Mouse (Mus musculus) layer of hippocampus, adult 11-12 months (tissue): ENCODE data around the gene Klf8.

Experiments used
- DNase-seq: peaks from one replicate; pipeline ENCODE4 v3.0.0; 2022; ENCODE audit warnings: low spot score

The Klf8 gene

GRCm38 (mm10) chrX:153440018-153440417, 202.8 kb downstream of the Klf8 start:
- DNase-seq, result no peak
